Mouse (Mus musculus) midbrain, embryonic 14.5 days (tissue): ENCODE data around the gene Rdh19. TPM values are rescaled to one million over a fixed set of nuclear protein-coding genes. Genes with fewer than 3 reads are reported as not detected.
"Not testable (repeated sequence)": the region's sequence is repeated elsewhere in the genome, so short reads cannot be mapped to it uniquely, and the experiment has no call there.

ENCODE experiments used
- ATAC-seq: fragments of 200-750 bp; cut with Nextera tagmentation; 2 replicates; pipeline ENCODE4 v1.8.0; 2017; ENCODE audit warnings: moderate number of reproducible peaks, moderate library complexity; ENCODE audit not compliant: low FRiP score, low TSS enrichment
- DNase-seq: peaks from one replicate; pipeline ENCODE4 v3.0.0-alpha.2; 2015
- H3K27ac ChIP-seq: fragments of 300-500 bp; sonication (generic); replicated peaks from 2 replicates; pipeline ENCODE4 v1.5.1; 2014; ENCODE audit warnings: mild to moderate bottlenecking, low read depth, low read length, moderate library complexity
- H3K27me3 ChIP-seq: fragments of 300-500 bp; sonication (generic); 2 replicates; pipeline ENCODE4 v1.6.1; 2014; ENCODE audit warnings: low read length, control low read depth, mixed read lengths; ENCODE audit not compliant: control insufficient read depth, insufficient read depth
- H3K36me3 ChIP-seq: fragments of 300-500 bp; sonication (generic); 2 replicates; pipeline ENCODE4 v1.6.1; 2014; ENCODE audit warnings: low read length, control low read depth; ENCODE audit not compliant: control insufficient read depth, insufficient read depth
- H3K4me1 ChIP-seq: fragments of 300-500 bp; sonication (generic); 2 replicates; pipeline ENCODE4 v1.6.1; 2014; ENCODE audit warnings: mild to moderate bottlenecking, antibody characterized with exemption, low read length, control low read depth; ENCODE audit not compliant: control insufficient read depth, insufficient read depth
- H3K4me2 ChIP-seq: fragments of 300-500 bp; sonication (generic); 2 replicates; pipeline ENCODE4 v1.6.1; 2014; ENCODE audit warnings: mild to moderate bottlenecking, low read length, moderate library complexity
- H3K4me3 ChIP-seq: fragments of 300-500 bp; sonication (generic); replicated peaks from 2 replicates; pipeline ENCODE4 v1.5.1; 2014; ENCODE audit warnings: low read depth, low read length
- H3K9ac ChIP-seq: fragments of 300-500 bp; sonication (generic); replicated peaks from 2 replicates; pipeline ENCODE4 v1.6.1; 2014; ENCODE audit warnings: mild to moderate bottlenecking, low read length, moderate library complexity
- H3K9me3 ChIP-seq: fragments of 300-500 bp; sonication (generic); 2 replicates; pipeline ENCODE4 v1.6.1; 2016; ENCODE audit warnings: low read length, control low read depth, mixed read lengths; ENCODE audit not compliant: control insufficient read depth
- WGBS: fragments of 180-500 bp; shearing (Covaris S2); extraction: QIAGEN DNeasy Blood & Tissue Kit; methylation state at CpG from one replicate; pipeline ENCODE4 v1.1.7; 2014; 5-methylcytosine and 5-hydroxymethylcytosine counted together
- polyA plus RNA-seq: library from polyadenylated mRNA; unstranded; fragments of >200 nt; fragmentation: Nextera tagmentation; extraction: Ambion mirVana; gene quantifications from 2 replicates; pipeline ENCODE4 v1.2.1, GENCODE M21; 2014

The Rdh19 gene
- polyA plus RNA-seq, 1 experiment from 2014 or later: not detected

GRCm38 (mm10) chr10:127888605-127889004, 38.9 kb downstream of the Rdh19 start, which contains the start of gene Rdh7:
Gene Rdh7 (minus strand): TSS chr10:127888817.
- Histone ChIP-seq H3K4me1 (no peaks in the 10 kb centered on the region), H3K4me3 (no peak within 1 kb of the TSS), H3K27me3 (no peaks in the 10 kb centered on the region), H3K4me2 (no peak within 1 kb of the TSS), H3K9me3 (no peaks in the 10 kb centered on the region), H3K9ac (no peak within 1 kb of the TSS), H3K36me3 (no peaks in the 10 kb centered on the region), H3K27ac (no peak within 1 kb of the TSS)
- ATAC-seq (no peak), DNase-seq (no peak)

GRCm38 (mm10) chr10:127891481-127891880, 41.8 kb downstream of the Rdh19 start:
- H3K9ac ChIP-seq: no peak overlapping the region
- no peak overlapping the region for H3K27ac ChIP-seq
- no peak overlapping the region for H3K4me3 ChIP-seq
- H3K27me3 ChIP-seq: no peaks in the 10 kb centered on the region
- DNase-seq: no peak
- H3K4me2 ChIP-seq: no peak overlapping the region
- no peaks in the 10 kb centered on the region for H3K36me3 ChIP-seq
- ATAC-seq: no peak
- H3K4me1 ChIP-seq: no peaks in the 10 kb centered on the region
- 94% methylated on average over 1 of the region's 1 CpGs for WGBS
- no peaks in the 10 kb centered on the region for H3K9me3 ChIP-seq

DNA sequence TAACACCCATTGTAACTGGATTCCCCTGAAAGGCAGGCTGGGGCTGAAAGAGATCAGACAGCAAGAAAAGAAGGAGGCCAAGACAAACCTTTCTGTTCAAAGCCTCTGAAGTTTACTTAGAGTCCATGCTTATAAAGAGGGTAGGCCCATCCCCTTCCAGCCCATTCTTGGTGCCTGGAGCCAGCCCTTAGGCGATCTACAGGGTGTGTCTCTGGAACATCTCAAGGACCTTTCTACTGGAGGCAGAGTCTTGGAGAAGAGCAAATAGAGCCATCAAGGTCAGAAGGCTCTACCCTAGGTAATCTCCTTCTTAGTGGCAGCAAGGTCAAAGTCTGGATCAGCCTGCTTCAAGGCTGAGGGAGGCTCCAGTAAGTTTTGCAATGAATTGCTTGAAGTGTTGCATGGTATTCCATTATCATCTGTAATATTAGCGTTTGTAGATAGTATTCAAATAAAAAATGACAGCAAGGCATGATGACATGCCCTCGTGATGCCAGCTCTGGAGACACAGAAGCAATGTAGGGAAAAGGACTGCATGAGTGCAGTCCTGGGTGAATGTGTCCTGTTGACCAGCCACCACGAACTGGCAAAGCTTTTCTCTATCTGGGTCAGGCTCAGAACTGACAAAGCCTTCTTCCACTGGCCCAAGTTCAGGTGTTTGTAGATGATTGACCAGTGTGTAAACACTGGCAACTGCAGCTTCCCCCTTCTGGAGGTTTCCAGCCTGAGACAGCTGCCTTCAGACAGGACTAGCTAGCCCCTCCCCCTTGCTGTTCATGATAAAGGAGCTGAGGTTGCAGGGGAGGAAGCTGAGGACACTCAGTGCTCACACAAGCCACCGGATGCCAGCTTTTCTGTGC, 43.7 kb downstream of the Rdh19 start:
- not testable (repeated sequence) for H3K4me3 ChIP-seq, H3K4me2 ChIP-seq, H3K9me3 ChIP-seq, H3K36me3 ChIP-seq, H3K27ac ChIP-seq, ATAC-seq, H3K9ac ChIP-seq, DNase-seq, H3K4me1 ChIP-seq, H3K27me3 ChIP-seq
- WGBS: 63% methylated on average over 5 of the region's 5 CpGs

- 72% methylated on average over 5 of the region's 5 CpGs for WGBS
- Histone ChIP-seq H3K36me3 (no peaks in the 10 kb centered on the region), H3K9ac (no peak overlapping the region), H3K27ac (no peak overlapping the region), H3K4me1 (no peaks in the 10 kb centered on the region), H3K4me2 (no peak overlapping the region), H3K9me3 (no peaks in the 10 kb centered on the region), H3K27me3 (no peaks in the 10 kb centered on the region), H3K4me3 (no peak overlapping the region)
- ATAC-seq (no peak), DNase-seq (no peak)
Measured at GRCm38 (mm10) chr10:127896705-127897104, 47.0 kb downstream of the Rdh19 start.

GRCm38 (mm10) chr10:127897506-127897905, 47.8 kb downstream of the Rdh19 start:
- no peak overlapping the region for H3K27ac ChIP-seq
- no peaks in the 10 kb centered on the region for H3K9me3 ChIP-seq
- no peaks in the 10 kb centered on the region for H3K36me3 ChIP-seq
- no peaks in the 10 kb centered on the region for H3K4me1 ChIP-seq
- H3K4me3 ChIP-seq: no peak overlapping the region
- 91% methylated on average over 3 of the region's 3 CpGs for WGBS
- DNase-seq: no peak
- ATAC-seq: no peak
- H3K9ac ChIP-seq: no peak overlapping the region
- no peaks in the 10 kb centered on the region for H3K27me3 ChIP-seq
- no peak overlapping the region for H3K4me2 ChIP-seq

DNA sequence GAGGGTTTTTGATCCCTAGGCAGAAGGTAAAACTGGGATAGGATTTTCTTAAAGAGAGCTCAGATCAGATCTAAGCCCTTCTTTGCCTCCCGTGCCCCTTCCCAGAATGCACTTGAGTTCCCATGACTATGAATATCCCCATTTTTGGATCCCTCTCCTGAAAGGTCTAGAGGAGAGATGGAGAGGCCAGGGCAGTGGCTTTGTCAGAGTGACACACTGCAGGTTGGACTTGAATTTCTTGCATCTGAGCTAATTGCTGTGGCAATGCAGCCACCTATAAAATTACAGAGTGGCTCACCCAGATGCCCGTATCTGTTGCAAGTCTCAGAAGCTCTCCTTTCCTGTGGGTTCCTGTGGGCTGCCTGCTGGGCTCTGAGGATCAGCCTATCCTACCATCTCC, 48.5 kb downstream of the Rdh19 start, which contains the start of gene Sdr9c7:
TSS of gene Sdr9c7 (plus strand) at position 301 of the 400 bp plus-strand sequence.
- ATAC-seq (no peak), DNase-seq (no peak)
- Histone ChIP-seq H3K9ac (no peak within 1 kb of the TSS), H3K4me2 (no peak within 1 kb of the TSS), H3K9me3 (no peaks in the 10 kb centered on the region), H3K4me1 (no peaks in the 10 kb centered on the region), H3K27ac (no peak within 1 kb of the TSS), H3K27me3 (no peaks in the 10 kb centered on the region), H3K4me3 (no peak within 1 kb of the TSS), H3K36me3 (no peaks in the 10 kb centered on the region)
- WGBS: 91% methylated on average over 2 of the region's 2 CpGs

- no peak overlapping the region for H3K4me3 ChIP-seq
- DNase-seq (no peak), ATAC-seq (no peak)
- no peaks in the 10 kb centered on the region for H3K4me1 ChIP-seq
- H3K27ac ChIP-seq: no peak overlapping the region
- no peaks in the 10 kb centered on the region for H3K36me3 ChIP-seq
- no peak overlapping the region for H3K9ac ChIP-seq
- H3K9me3 ChIP-seq: no peaks in the 10 kb centered on the region
- H3K4me2 ChIP-seq: no peak overlapping the region
- 75% methylated on average over 5 of the region's 5 CpGs for WGBS
- no peaks in the 10 kb centered on the region for H3K27me3 ChIP-seq
Measured at GRCm38 (mm10) chr10:127899783-127900182, 50.1 kb downstream of the Rdh19 start.

DNA sequence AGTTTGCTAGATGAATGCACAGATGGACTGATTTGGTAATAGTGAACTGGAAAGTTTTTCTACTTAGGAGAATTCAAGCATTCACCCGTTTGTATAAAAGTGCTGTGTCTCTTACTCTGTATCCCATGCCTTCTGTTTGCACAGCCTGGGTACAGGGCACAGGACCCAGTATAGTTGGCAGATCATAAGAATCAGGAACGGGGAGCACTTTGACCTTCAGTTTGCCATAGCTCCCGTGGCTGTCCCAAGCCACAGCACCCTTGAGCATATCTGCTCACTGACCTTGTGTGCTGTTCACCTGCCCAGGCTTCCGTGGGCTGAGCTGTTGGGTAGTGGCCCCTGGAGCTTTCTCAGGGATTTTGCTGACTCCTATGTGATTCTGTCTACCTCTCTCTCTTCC, 52.0 kb downstream of the Rdh19 start:
- H3K9me3 ChIP-seq: no peaks in the 10 kb centered on the region
- H3K27me3 ChIP-seq: no peaks in the 10 kb centered on the region
- WGBS: 83% methylated on average over 4 of the region's 4 CpGs
- no peak overlapping the region for H3K9ac ChIP-seq
- H3K27ac ChIP-seq: no peak overlapping the region
- H3K4me1 ChIP-seq: no peaks in the 10 kb centered on the region
- DNase-seq: no peak
- H3K4me2 ChIP-seq: no peak overlapping the region
- ATAC-seq: no peak
- H3K4me3 ChIP-seq: no peak overlapping the region
- no peaks in the 10 kb centered on the region for H3K36me3 ChIP-seq

DNA sequence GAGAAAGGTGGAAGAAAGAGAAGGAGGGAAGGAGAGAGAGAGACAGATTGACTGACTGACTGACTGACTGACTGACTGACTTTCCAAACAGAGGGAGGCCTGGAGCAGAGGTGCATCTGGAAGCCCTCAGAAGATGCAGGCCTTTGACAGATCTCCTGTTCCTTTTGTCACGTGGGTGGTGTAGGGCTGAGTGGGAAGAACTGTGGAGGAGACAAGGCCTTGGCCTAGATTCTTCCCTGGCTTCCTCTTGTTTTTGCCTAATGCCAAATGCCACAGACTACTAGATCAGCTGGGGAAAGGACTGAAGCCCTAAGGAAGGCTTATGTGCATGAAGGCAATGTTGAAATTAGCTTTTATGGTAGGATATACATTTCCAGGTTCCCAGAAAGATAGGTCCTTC, 53.4 kb downstream of the Rdh19 start:
- DNase-seq (no peak), ATAC-seq (no peak)
- Histone ChIP-seq H3K4me1 (no peaks in the 10 kb centered on the region), H3K27me3 (no peaks in the 10 kb centered on the region), H3K4me2 (no peak overlapping the region), H3K9me3 (no peaks in the 10 kb centered on the region), H3K4me3 (no peak overlapping the region), H3K36me3 (no peaks in the 10 kb centered on the region), H3K27ac (no peak overlapping the region), H3K9ac (no peak overlapping the region)
- WGBS: 66% methylated on average over 1 of the region's 1 CpGs
